Mouse (Mus musculus): ENCODE measurements around the gene Lrrc8a. TPM values are rescaled to one million over a fixed set of nuclear protein-coding genes. Genes with fewer than 3 reads are reported as not detected.

Gene Lrrc8a
- polyA plus RNA-seq, 1 experiment from 2014 or later: 43.4 TPM

DNA sequence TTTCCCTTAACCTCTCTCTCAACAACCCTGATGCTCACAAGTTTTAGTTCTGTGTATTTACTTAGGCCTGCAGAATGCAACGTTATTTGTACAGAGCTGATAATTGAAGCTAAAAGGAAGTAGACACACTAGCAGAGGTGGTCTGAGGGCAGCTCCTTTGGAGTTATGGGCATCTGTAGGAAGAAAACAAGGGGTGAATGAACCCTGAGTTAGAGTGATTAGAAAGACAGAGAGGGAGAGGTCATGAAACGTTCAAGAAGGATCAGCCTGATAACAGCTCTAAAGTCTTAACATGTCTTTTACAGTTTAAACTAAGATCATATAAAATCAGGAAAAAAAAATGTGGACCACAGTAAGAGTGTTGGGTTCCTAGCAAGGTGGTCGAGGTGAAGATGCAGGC, 71.8 kb downstream of the Lrrc8a start:
- DNase-seq (ENCODE audit: low spot score): no peak
- H3K4me3 ChIP-seq: no peak overlapping the region
- H3K9me3 ChIP-seq: no peaks in the 10 kb centered on the region
- H3K27ac ChIP-seq: no peak overlapping the region
- H3K36me3 ChIP-seq: peaks cover 98% of the 10 kb centered on the region
- H3K27me3 ChIP-seq (ENCODE audit: insufficient read depth, poor library complexity, severe bottlenecking): no peaks in the 10 kb centered on the region
- H3K4me1 ChIP-seq (replicated peaks): no peaks in the 10 kb centered on the region
- WGBS: 92% methylated on average over 3 of the region's 3 CpGs

DNA sequence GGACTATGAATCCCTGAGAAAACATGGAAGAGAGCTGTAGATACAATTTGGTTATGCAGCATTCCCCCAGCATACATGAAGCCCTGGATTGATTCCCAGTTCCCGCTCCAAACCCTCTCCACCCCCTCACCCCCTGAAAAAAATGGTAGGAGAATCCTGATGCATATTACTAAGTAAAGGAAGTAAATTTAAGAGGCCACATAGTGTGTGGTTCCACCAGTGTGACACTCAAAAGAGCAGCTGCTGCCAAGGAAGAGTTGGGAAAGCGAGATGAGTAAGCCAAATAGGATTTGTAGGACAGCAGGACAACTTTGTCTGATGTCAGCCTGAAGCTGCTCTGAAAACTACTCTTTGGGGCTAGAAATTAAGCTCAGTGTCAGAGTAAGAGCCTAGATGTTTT, 74.0 kb downstream of the Lrrc8a start:
- H3K9me3 ChIP-seq: no peaks in the 10 kb centered on the region
- 94% methylated on average over 2 of the region's 2 CpGs for WGBS
- no peak for DNase-seq (ENCODE audit: low spot score)
- H3K4me3 ChIP-seq: no peak overlapping the region
- no peak overlapping the region for H3K27ac ChIP-seq
- H3K4me1 ChIP-seq (replicated peaks): no peaks in the 10 kb centered on the region
- H3K27me3 ChIP-seq (ENCODE audit: insufficient read depth, poor library complexity, severe bottlenecking): no peaks in the 10 kb centered on the region
- H3K36me3 ChIP-seq: peaks cover 98% of the 10 kb centered on the region

Other genes starting within 250 kb of the Lrrc8a start
- 27.3 and 36.7 TPM in 2 replicates for gene Wdr34, start 188.8 kb upstream of the Lrrc8a start, polyA plus RNA-seq (2016; fragmentation: Nextera tagmentation; extraction: Ambion mirVana)
- gene Set, start 180.3 kb upstream of the Lrrc8a start, polyA plus RNA-seq (2016; fragmentation: Nextera tagmentation; extraction: Ambion mirVana): 607 and 799 TPM in 2 replicates
- 9.7 TPM in 2 replicates for gene Pkn3, start 160.0 kb upstream of the Lrrc8a start, polyA plus RNA-seq (2016; fragmentation: Nextera tagmentation; extraction: Ambion mirVana)
- gene Zdhhc12, start 144.1 kb upstream of the Lrrc8a start, polyA plus RNA-seq (2016; fragmentation: Nextera tagmentation; extraction: Ambion mirVana): 37.6 and 41.5 TPM in 2 replicates
- gene Zer1, start 113.1 kb upstream of the Lrrc8a start, polyA plus RNA-seq (2016; fragmentation: Nextera tagmentation; extraction: Ambion mirVana): 6.5 and 8.7 TPM in 2 replicates
- gene Tbc1d13, start 104.0 kb upstream of the Lrrc8a start, polyA plus RNA-seq (2016; fragmentation: Nextera tagmentation; extraction: Ambion mirVana): 6.9 and 10.2 TPM in 2 replicates
- 15.9 and 17.5 TPM in 2 replicates for gene Endog, start 66.2 kb upstream of the Lrrc8a start, polyA plus RNA-seq (2016; fragmentation: Nextera tagmentation; extraction: Ambion mirVana)
- 79.7 and 87.6 TPM in 2 replicates for gene Spout1, start 59.3 kb upstream of the Lrrc8a start, polyA plus RNA-seq (2016; fragmentation: Nextera tagmentation; extraction: Ambion mirVana)
- gene Kyat1, start 31.9 kb upstream of the Lrrc8a start, polyA plus RNA-seq (2016; fragmentation: Nextera tagmentation; extraction: Ambion mirVana): 9.0 and 11.4 TPM in 2 replicates
- gene Gm28035, start 2.9 kb downstream of the Lrrc8a start, polyA plus RNA-seq (2016; fragmentation: Nextera tagmentation; extraction: Ambion mirVana): 0.10 TPM in 1 of 2 replicates, not detected in the other
- 3.1 and 5.5 TPM in 2 replicates for gene Phyhd1, start 28.5 kb downstream of the Lrrc8a start, polyA plus RNA-seq (2016; fragmentation: Nextera tagmentation; extraction: Ambion mirVana)
- not detected in 2 replicates for gene Gm28038, start 43.3 kb downstream of the Lrrc8a start, polyA plus RNA-seq (2016; fragmentation: Nextera tagmentation; extraction: Ambion mirVana)
- 25.7 and 26.6 TPM in 2 replicates for gene Dolk, start 48.6 kb downstream of the Lrrc8a start, polyA plus RNA-seq (2016; fragmentation: Nextera tagmentation; extraction: Ambion mirVana)
- gene Nup188, start 48.7 kb downstream of the Lrrc8a start, polyA plus RNA-seq (2016; fragmentation: Nextera tagmentation; extraction: Ambion mirVana): 62.2 and 62.6 TPM in 2 replicates
- 80.5 and 89.3 TPM in 2 replicates for gene Sh3glb2, start 121.6 kb downstream of the Lrrc8a start, polyA plus RNA-seq (2016; fragmentation: Nextera tagmentation; extraction: Ambion mirVana)
- 29.7 and 33.6 TPM in 2 replicates for gene Miga2, start 126.5 kb downstream of the Lrrc8a start, polyA plus RNA-seq (2016; fragmentation: Nextera tagmentation; extraction: Ambion mirVana)
- 52.9 and 55.6 TPM in 2 replicates for gene Dolpp1, start 154.5 kb downstream of the Lrrc8a start, polyA plus RNA-seq (2016; fragmentation: Nextera tagmentation; extraction: Ambion mirVana)
- 22.4 and 26.7 TPM in 2 replicates for gene Crat, start 178.1 kb downstream of the Lrrc8a start, polyA plus RNA-seq (2016; fragmentation: Nextera tagmentation; extraction: Ambion mirVana)
- 149 and 151 TPM in 2 replicates for gene Ptpa, start 178.3 kb downstream of the Lrrc8a start, polyA plus RNA-seq (2016; fragmentation: Nextera tagmentation; extraction: Ambion mirVana)
- 3.1 and 3.3 TPM in 2 replicates for gene Ier5l, start 236.5 kb downstream of the Lrrc8a start, polyA plus RNA-seq (2016; fragmentation: Nextera tagmentation; extraction: Ambion mirVana)